Mouse (Mus musculus): ENCODE data around the gene Gucy2d.

Gene Gucy2d

GRCm38 (mm10) chr7:98490328-98490727 is 50.1 kb downstream of the Gucy2d start:
- no peak for DNase-seq (ENCODE audit: low spot score in 2 of 2)

- DNase-seq (ENCODE audit: low spot score in 2 of 2): no peak
Observed at GRCm38 (mm10) chr7:98490911-98491310, 50.7 kb downstream of the Gucy2d start.

GRCm38 (mm10) chr7:98491451-98492200 is 51.4 kb downstream of the Gucy2d start:
- no peak for DNase-seq (ENCODE audit: low spot score in 2 of 2)

GRCm38 (mm10) chr7:98492331-98492730 is 52.1 kb downstream of the Gucy2d start:
- no peak for DNase-seq (ENCODE audit: low spot score in 2 of 2)

- no peak for DNase-seq (ENCODE audit: low spot score in 2 of 2)
Observed at GRCm38 (mm10) chr7:98493307-98493706, 53.1 kb downstream of the Gucy2d start.

- DNase-seq (ENCODE audit: low spot score in 2 of 2): no peak
Observed at GRCm38 (mm10) chr7:98493901-98494480, 53.8 kb downstream of the Gucy2d start.

GRCm38 (mm10) chr7:98495591-98495990 is 55.4 kb downstream of the Gucy2d start:
- DNase-seq (ENCODE audit: low spot score in 2 of 2): no peak

GRCm38 (mm10) chr7:98497451-98497850 is 57.2 kb downstream of the Gucy2d start:
- no peak for DNase-seq (ENCODE audit: low spot score in 2 of 2)

GRCm38 (mm10) chr7:98498101-98498500 is 57.9 kb downstream of the Gucy2d start:
- DNase-seq (ENCODE audit: low spot score in 2 of 2): no peak

- no peak for DNase-seq (ENCODE audit: low spot score in 2 of 2)
Observed at GRCm38 (mm10) chr7:98498656-98499560, 58.7 kb downstream of the Gucy2d start.

- DNase-seq (ENCODE audit: low spot score in 2 of 2): no peak
Observed at GRCm38 (mm10) chr7:98499561-98500292, 59.5 kb downstream of the Gucy2d start.

GRCm38 (mm10) chr7:98500470-98500869 is 60.3 kb downstream of the Gucy2d start:
- no peak for DNase-seq (ENCODE audit: low spot score in 2 of 2)

- DNase-seq (ENCODE audit: low spot score in 2 of 2): no peak
Observed at GRCm38 (mm10) chr7:98501078-98501477, 60.9 kb downstream of the Gucy2d start.

- no peak for DNase-seq (ENCODE audit: low spot score in 2 of 2)
Observed at GRCm38 (mm10) chr7:98502921-98503320, 62.7 kb downstream of the Gucy2d start.

GRCm38 (mm10) chr7:98503951-98504647 is 63.9 kb downstream of the Gucy2d start:
- DNase-seq (ENCODE audit: low spot score in 2 of 2): no peak

- no peak for DNase-seq (ENCODE audit: low spot score in 2 of 2)
Observed at GRCm38 (mm10) chr7:98504726-98505314, 64.6 kb downstream of the Gucy2d start.

GRCm38 (mm10) chr7:98505664-98506063 is 65.4 kb downstream of the Gucy2d start:
- DNase-seq (ENCODE audit: low spot score in 2 of 2): no peak

- DNase-seq (ENCODE audit: low spot score in 2 of 2): no peak
Observed at GRCm38 (mm10) chr7:98510961-98511958, 71.0 kb downstream of the Gucy2d start.

GRCm38 (mm10) chr7:98513251-98513650 is 73.0 kb downstream of the Gucy2d start:
- no peak for DNase-seq (ENCODE audit: low spot score in 2 of 2)
